Mouse (Mus musculus) heart, postnatal 36 days (tissue): ENCODE measurements around the gene Hils1. TPM values are rescaled to one million over a fixed set of nuclear protein-coding genes. Genes with fewer than 3 reads are reported as not detected.

ENCODE experiments used
- DNase-seq, 2 experiments: peaks; one replicate each; pipeline ENCODE4 v3.0.0; 2021 to 2022
- intact Hi-C: fragments of 180-260 bp; cut with DNase I; formaldehyde crosslinking; loops from one replicate; pipeline ENCODE4 v1.15.1; 2025
- total RNA-seq, 2 experiments: library from RNA; stranded (reverse); gene quantifications; 2 replicates each; pipeline ENCODE4 v1.2.3; 2021

Gene Hils1
- total RNA-seq, 2 experiments from 2014 or later, result not detected

DNA sequence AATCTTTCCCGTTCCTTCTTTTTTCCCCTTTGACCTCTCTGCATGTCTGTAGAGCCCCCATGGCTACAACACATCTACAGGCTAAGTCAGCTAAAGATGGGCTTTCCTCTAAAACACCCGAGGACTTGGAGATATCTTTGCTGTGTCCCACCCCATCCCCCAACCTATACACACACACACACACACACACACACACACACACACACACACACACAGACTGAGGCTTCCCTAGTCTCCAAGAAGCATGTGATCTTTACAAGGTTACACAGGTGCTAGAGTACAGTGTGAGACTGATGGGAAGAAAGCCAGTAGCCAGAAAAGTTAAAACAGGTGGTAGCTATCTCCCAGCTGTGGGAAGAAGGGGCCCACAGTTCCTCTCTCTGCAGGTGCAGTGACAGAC, 19.0 kb downstream of the Hils1 start:
- intact Hi-C loops, result no loop called here
- no peak for DNase-seq

DNA sequence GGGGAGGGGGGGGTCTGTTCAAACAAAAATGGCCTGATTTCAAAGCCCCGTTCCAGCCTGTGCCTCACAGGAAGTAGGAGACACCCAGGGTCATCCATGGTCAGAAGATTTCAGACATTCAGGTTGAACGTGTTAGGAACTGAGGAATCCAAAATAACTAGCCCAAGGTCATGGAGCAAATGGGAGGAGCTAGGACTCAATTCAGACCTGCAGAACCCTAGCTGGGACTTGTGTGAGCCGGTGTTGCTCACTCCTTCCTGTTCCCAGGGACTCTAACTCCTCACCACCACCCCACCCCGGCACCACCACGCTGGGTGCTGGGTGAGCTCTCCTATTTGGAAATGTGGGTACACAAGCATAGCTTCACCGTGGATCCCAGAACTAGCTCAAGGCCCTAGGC, 19.9 kb downstream of the Hils1 start:
- no peak for DNase-seq
- intact Hi-C loops, result no loop called here

DNA sequence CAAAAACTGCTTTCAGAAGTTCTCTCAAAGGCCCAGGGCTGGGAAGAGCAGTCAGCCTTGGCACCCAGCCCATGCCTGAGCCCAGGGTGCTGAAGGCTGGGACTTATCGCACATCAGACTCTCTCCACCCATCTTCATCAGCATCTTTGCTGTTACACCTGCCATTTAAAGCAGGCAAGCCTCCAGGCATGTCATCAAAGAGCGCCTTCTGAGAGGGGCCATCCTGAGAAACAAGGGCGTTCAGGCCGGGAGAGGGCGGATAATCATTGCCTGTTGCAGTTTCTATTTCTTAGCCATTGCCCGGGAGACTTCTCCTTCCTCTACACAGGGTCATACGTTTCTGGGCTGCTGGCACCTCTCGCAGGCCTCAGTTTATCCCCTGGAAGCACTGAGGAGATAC, 20.5 kb downstream of the Hils1 start:
- intact Hi-C loops, result no loop called here
- DNase-seq, result no peak

GRCm38 (mm10) chr11:94988780-94989561, 21.6 kb downstream of the Hils1 start:
- intact Hi-C loops, result no loop called here

GRCm38 (mm10) chr11:94989562-94990017, 22.2 kb downstream of the Hils1 start:
- intact Hi-C loops, result loop anchor here (1.0 kb wide), 2 partner anchors 10 to 31 kb away; no protein-coding TSS in a partner anchor

More at GRCm38 (mm10) chr11:94988780-94989561, 21.6 kb downstream of the Hils1 start:
- DNase-seq, result peak in 1 of 2 experiments; percentile 59

DNA sequence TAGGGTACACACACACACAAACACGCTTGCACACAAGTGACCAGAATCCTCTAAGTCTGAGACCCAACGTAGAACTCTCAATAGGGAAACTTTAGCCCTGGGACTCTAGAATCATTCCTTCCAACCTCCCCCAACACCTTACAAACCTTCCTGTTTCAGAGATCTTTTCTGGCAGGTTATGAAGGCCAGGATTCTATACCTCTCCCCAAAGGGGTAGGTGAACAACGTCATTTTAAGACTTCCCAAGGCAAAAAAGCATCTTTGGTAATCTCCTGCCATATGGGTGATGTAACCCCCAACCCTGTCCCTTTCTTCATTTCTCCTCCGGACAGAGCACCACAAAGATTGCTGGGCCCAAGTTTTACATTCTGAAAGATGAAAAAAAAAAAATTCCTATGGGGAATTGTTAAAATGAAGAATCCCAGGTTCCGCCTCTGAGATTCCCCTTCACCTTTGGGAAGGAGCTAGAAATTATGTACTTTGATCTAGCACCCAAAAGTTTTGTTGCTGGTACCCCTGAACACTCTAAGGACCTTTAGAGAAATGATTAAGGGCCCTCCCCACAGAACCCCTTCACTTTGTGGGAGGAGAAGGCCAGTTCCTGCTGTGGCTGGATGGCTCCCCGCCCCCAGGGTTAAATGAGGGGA, 22.8 kb downstream of the Hils1 start:
- intact Hi-C loops, result loop anchor here (1.0 kb wide), 2 partner anchors 11 to 32 kb away; no protein-coding TSS in a partner anchor
- no peak for DNase-seq

More at GRCm38 (mm10) chr11:94989562-94990017, 22.2 kb downstream of the Hils1 start:
- DNase-seq, result peak; percentile 77 to 83

DNA sequence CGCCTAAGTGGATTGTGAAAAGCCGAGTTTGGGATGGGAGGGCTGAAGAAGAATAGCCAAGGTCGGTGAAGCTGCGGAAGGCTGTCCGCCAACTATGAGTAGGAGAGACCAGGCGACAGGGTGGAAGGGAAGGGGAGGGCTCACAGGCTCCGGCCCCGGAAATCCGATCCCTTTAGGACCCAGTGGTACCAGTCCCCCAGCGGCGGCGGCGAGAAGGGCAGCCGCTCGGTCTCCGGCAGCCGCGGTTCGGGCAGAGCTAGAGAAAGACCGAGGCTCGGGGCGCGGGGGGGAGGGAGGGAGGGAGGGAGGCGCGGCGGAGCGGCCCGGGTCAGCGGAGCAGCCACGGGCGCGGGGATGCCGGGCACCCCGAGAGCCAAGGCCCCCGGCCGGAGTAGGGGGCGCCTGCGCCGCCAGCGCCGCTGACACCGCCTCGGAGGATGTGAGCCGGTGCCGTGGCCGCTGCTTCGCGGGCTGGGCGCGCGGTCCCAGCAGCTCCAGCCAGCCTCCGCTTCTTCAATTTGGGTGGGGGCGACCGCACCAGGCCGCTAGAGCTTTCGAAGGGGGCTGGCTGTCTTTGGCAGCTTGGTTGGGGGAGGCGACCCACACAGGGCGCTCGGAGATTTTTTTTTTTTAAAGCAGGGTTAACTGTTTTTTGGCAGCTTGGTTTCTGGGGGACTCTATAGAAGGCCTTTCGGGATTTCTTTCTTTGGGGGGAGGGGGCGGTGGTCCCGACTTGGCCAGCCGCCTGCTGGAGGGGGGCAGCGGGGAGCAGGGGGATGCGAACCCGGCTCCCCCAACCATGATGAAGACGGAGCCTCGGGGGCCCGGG, 23.6 kb downstream of the Hils1 start, which contains the start of gene Ppp1r9b:
Ppp1r9b (plus strand) TSS at position 287 of the 829 bp plus-strand sequence.
- intact Hi-C loops, result loop anchor here (1.0 kb wide), 2 partner anchors 12 to 33 kb away; no protein-coding TSS in a partner anchor
- peak; percentile 94 to 95 for DNase-seq

DNA sequence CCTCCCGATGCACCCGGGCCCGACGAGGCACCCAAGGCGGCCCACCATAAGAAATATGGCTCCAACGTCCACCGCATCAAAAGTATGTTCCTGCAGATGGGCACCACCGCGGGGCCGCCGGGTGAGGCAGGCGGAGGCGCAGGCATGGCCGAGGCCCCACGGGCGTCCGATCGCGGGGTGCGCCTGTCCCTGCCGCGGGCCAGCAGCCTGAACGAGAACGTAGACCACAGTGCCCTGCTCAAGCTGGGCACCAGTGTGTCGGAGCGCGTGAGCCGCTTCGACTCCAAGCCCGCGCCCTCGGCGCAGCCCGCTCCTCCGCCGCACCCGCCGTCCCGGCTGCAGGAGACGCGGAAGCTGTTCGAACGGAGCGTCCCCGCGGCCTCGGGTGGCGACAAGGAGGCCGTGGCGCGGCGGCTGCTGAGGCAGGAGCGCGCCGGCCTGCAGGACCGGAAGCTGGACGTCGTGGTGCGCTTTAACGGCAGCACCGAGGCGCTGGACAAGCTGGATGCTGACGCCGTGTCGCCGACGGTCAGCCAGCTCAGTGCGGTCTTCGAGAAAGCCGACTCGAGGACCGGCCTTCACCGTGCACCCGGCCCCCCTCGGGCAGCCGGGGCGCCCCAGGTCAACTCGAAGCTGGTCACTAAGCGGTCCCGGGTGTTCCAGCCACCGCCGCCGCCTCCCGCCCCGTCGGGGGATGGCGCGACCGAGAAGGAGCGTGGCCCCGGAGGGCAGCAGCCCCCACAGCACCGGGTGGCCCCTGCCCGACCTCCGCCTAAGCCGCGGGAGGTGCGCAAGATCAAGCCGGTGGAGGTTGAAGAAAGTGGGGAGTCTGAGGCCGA, 24.5 kb downstream of the Hils1 start:
- DNase-seq, result peak; percentile 69 to 78
- intact Hi-C loops, result no loop called here

DNA sequence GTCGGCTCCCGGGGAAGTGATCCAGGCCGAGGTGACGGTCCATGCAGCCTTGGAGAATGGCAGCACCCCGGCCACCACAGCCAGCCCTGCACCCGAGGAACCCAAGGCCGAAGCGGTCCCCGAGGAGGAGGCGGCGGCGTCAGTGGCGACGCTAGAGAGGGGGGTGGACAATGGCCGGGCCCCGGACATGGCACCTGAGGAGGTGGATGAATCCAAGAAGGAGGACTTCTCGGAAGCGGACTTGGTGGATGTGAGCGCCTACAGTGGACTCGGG, 25.0 kb downstream of the Hils1 start:
- intact Hi-C loops, result no loop called here
- DNase-seq, result no peak

DNA sequence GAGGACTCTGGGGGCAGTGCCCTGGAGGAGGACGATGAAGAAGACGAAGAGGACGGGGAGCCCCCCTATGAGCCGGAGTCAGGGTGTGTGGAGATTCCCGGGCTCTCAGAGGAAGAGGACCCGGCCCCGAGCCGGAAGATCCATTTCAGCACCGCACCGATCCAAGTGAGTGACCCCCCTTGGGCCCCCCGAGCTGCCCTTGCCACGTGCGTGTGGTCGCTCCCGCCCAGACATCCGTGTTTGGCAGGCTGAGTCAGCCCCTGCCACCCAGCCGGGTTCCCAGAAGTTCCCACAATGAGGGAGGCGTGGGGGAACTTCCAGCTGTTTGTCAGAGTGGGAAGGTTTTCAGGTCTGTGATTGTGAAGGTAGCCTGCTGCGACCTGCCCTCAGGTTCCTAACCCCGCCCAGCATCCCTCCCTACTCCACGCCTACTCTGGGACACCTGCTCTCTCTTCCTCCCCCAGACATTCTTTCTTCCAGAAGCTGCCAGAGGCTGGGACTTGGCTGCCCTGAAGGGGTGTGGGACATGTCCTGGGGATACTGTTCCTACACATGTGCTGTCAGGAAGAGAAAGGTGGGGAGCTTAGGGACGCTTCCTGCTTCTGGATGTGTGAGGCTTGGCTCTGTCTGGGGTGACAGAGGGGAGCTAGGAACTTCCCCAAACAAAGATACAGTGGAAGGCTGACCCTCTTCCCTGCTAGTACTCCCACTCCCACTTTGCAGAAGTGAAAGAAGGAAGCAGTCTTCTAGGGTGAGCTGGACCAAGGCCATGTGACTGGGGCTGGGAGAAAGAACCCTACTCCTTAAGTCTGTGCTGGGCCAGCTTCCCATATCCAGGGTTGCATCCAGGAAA, 25.6 kb downstream of the Hils1 start:
- intact Hi-C loops, result no loop called here
- peak in 1 of 2 experiments; percentile 67 for DNase-seq

GRCm38 (mm10) chr11:94994208-94994814, 26.9 kb downstream of the Hils1 start:
- intact Hi-C loops, result no loop called here
- no peak for DNase-seq

DNA sequence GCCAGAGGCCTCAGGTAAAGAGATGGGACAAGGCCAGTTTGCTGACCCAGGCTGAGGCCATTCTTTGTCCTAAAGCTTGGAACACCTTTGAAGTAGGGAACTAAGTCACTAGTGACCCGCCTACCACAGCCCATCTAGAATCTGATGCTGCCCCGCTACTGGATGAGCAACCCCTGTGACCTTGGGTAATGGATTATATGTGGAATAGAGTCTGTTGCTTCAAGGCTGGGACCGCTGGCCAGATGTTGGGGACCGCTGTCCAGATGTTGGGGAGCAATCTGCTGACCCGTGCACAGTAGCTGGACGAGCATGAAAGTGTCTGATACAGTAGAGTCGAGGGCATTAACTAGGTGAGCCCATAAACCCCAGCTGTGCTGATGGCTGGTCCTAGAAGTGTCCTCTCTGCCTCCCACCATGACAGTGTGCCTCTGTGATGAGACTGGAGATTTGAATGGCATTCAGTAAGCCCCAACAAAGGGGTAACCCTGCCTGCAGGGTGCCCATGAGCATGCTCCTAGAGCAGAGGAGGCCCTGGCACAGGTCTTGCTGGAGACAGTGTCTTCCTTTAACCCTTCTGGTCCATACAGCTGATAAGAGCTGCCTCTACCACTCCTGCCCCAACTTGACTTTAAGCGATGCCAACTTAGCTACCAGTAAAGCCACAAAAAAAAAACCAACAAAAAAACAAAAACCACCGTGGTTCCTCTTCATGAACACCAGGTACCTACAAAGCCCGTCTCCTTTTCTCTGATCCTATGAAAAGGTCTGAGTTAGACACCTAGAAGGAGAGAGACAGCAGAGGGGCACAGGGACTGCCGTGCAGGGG, 27.8 kb downstream of the Hils1 start:
- DNase-seq, result no peak
- intact Hi-C loops, result no loop called here

- no peak for DNase-seq
- intact Hi-C loops, result no loop called here
These were observed 28.7 kb downstream of the Hils1 start for GRCm38 (mm10) chr11:94996101-94996500.

GRCm38 (mm10) chr11:94996984-94997383, 29.6 kb downstream of the Hils1 start:
- no peak for DNase-seq
- intact Hi-C loops, result no loop called here

DNA sequence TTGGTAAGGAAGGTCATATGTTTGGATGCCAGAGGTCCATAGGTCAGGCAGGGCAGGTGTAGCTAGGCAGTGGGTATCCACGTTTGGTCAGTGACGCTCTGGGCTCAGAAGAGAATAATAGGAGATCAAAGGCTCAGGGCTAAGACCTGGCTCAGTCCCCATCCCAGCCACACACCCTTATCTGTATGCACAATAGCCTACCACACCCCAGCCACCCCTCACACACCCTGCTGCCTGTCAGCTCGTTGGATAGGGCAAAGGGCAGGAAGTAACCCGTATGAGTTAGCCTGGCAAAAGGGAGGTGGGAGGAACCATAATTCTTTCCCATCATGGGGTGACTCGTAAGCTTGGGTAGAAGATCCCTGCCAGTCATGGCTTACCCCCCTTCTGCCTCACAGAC, 30.2 kb downstream of the Hils1 start:
- intact Hi-C loops, result no loop called here
- no peak for DNase-seq

GRCm38 (mm10) chr11:94998041-94998531, 30.7 kb downstream of the Hils1 start:
- no peak for DNase-seq
- intact Hi-C loops, result no loop called here

DNA sequence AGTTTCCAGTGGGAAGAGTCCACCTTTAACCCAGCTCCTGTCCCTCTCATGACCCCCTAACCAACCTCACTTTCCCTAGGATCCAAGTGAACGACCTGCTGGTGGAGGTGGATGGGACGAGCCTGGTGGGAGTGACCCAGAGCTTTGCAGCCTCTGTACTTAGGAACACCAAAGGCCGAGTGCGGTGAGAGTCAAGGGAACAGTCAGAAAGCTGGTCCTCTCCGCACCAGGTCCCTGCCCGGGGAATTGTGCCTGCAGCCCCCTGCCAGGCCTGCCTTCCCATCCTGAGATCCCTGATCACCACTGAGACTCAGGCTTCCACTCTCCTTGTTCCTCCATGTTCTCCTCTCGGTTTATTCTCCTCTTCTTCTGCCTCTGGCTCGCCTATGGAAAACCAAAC, 32.7 kb downstream of the Hils1 start:
- intact Hi-C loops, result loop anchor here (2.0 kb wide), 1 partner anchor 61 kb away; no protein-coding TSS in a partner anchor
- no peak for DNase-seq
